Mouse (Mus musculus) urinary bladder, adult 2 months (tissue): Measurements from ENCODE around the gene Casc4. TPM values are rescaled to one million over a fixed set of nuclear protein-coding genes. Genes with fewer than 3 reads are reported as not detected.
"Not testable (repeated sequence)": the region's sequence is repeated elsewhere in the genome, so short reads cannot be mapped to it uniquely, and the experiment has no call there.

Experiments used
- DNase-seq: peaks from one replicate; pipeline ENCODE4 v3.0.0; 2022; ENCODE audit warnings: low spot score
- polyA plus RNA-seq: library from polyadenylated mRNA; depleted of rRNA; stranded (reverse); fragments of >200 nt; gene quantifications from 2 replicates; pipeline ENCODE4 v1.2.3, GENCODE M21; 2012; rRNA removed

Gene Casc4
- polyA plus RNA-seq, 1 experiment, result 10.0 TPM

- no peak for DNase-seq
Measured at GRCm38 (mm10) chr2:121916047-121916970, 49.5 kb downstream of the Casc4 start.

- not testable (repeated sequence) for DNase-seq
Measured at GRCm38 (mm10) chr2:121937624-121938023, 70.9 kb downstream of the Casc4 start.

GRCm38 (mm10) chr2:121943364-121943763 lies 76.6 kb downstream of the Casc4 start:
- no peak for DNase-seq

- no peak for DNase-seq
Measured at GRCm38 (mm10) chr2:121954971-121955656, 88.3 kb downstream of the Casc4 start.

- peak; percentile 89 for DNase-seq
Measured at GRCm38 (mm10) chr2:121955765-121956223, 89.0 kb downstream of the Casc4 start, which contains the start of the genes Ctdspl2 and Mageb3. Ctdspl2 (plus strand) TSS chr2:121956001. Mageb3 (minus strand) TSS chr2:121956092.

GRCm38 (mm10) chr2:121956224-121957018 lies 89.7 kb downstream of the Casc4 start:
- DNase-seq, result peak; percentile 94

GRCm38 (mm10) chr2:121957216-121957792 lies 90.5 kb downstream of the Casc4 start:
- DNase-seq, result no peak

Other genes with a start within 250 kb of the Casc4 start
- gene Frmd5, start 59.9 kb upstream of the Casc4 start, polyA plus RNA-seq, result 4.8 and 5.3 TPM in 2 replicates
- gene Ctdspl2, start 89.0 kb downstream of the Casc4 start, polyA plus RNA-seq, result 12.7 and 14.4 TPM in 2 replicates
- gene Mageb3, start 89.1 kb downstream of the Casc4 start, polyA plus RNA-seq, result not detected in 2 replicates
- 14.8 and 15.3 TPM in 2 replicates for gene Eif3j1, start 161.6 kb downstream of the Casc4 start, polyA plus RNA-seq